Mouse (Mus musculus): ENCODE measurements at regions not wholly inside any gene's neighbourhood (a gene's known extent, or its start where the extent isn't known, plus 50 kb on each side); places are given as distances from the start of the nearest gene placed in this dataset.

GRCm38 (mm10) chr1:153601928-153602631, 50.7 kb upstream of the Rgs8 start:
- DNase-seq (ENCODE audit: low spot score) (peak; percentile 13), ATAC-seq (no peak)
- no peak overlapping the region for H3K27ac ChIP-seq (ENCODE audit: low read depth, low read length)
- H3K4me3 ChIP-seq (ENCODE audit: low read depth, low read length), result no peak overlapping the region
- H3K4me2 ChIP-seq (ENCODE audit: low read length), result no peak overlapping the region
- H3K36me3 ChIP-seq (ENCODE audit: control insufficient read depth, insufficient read depth, low read length), result no peaks in the 10 kb centered on the region
- 72% methylated on average over 13 of the region's 13 CpGs for WGBS
- H3K9ac ChIP-seq (ENCODE audit: low read length), result no peak overlapping the region
- H3K27me3 ChIP-seq (replicated peaks; ENCODE audit: control insufficient read depth, insufficient read depth, low read length), result no peaks in the 10 kb centered on the region
- H3K9me3 ChIP-seq (replicated peaks; ENCODE audit: control insufficient read depth, low read length), result no peaks in the 10 kb centered on the region
- H3K4me1 ChIP-seq (ENCODE audit: control insufficient read depth, insufficient read depth, low read length), result 0 out of 2 replicates have a peak, but pooled peaks cover 5% of the 10 kb centered on the region

GRCm38 (mm10) chr1:153602632-153602965, 50.2 kb upstream of the Rgs8 start:
- no peaks in the 10 kb centered on the region for H3K27me3 ChIP-seq (replicated peaks; ENCODE audit: control insufficient read depth, insufficient read depth, low read length)
- no peak overlapping the region for H3K27ac ChIP-seq (ENCODE audit: low read depth, low read length)
- DNase-seq (ENCODE audit: low spot score) (no peak), ATAC-seq (no peak)
- 83% methylated on average over 4 of the region's 4 CpGs for WGBS
- 0 out of 2 replicates have a peak, but pooled peaks cover 6% of the 10 kb centered on the region for H3K4me1 ChIP-seq (ENCODE audit: control insufficient read depth, insufficient read depth, low read length)
- H3K9me3 ChIP-seq (replicated peaks; ENCODE audit: control insufficient read depth, low read length), result no peaks in the 10 kb centered on the region
- no peak overlapping the region for H3K4me3 ChIP-seq (ENCODE audit: low read depth, low read length)
- H3K4me2 ChIP-seq (ENCODE audit: low read length), result no peak overlapping the region
- no peaks in the 10 kb centered on the region for H3K36me3 ChIP-seq (ENCODE audit: control insufficient read depth, insufficient read depth, low read length)
- H3K9ac ChIP-seq (ENCODE audit: low read length), result no peak overlapping the region
